Mouse (Mus musculus): ENCODE measurements around the gene Rc3h2.

GRCm38 (mm10) chr2:37326215-37326614, 96.5 kb downstream of the Rc3h2 start, which contains the start of gene Olfr368:
- TF ChIP-seq CTCF (IDR thresholded peaks at IDR 0.05; ENCODE audit: low read depth) (no peak), EP300 (IDR thresholded peaks at IDR 0.05; ENCODE audit: low read depth) (no peak)

Measured in heart, postnatal 0 days (tissue).